Mouse (Mus musculus): ENCODE data around the gene Tbc1d12.

DNA sequence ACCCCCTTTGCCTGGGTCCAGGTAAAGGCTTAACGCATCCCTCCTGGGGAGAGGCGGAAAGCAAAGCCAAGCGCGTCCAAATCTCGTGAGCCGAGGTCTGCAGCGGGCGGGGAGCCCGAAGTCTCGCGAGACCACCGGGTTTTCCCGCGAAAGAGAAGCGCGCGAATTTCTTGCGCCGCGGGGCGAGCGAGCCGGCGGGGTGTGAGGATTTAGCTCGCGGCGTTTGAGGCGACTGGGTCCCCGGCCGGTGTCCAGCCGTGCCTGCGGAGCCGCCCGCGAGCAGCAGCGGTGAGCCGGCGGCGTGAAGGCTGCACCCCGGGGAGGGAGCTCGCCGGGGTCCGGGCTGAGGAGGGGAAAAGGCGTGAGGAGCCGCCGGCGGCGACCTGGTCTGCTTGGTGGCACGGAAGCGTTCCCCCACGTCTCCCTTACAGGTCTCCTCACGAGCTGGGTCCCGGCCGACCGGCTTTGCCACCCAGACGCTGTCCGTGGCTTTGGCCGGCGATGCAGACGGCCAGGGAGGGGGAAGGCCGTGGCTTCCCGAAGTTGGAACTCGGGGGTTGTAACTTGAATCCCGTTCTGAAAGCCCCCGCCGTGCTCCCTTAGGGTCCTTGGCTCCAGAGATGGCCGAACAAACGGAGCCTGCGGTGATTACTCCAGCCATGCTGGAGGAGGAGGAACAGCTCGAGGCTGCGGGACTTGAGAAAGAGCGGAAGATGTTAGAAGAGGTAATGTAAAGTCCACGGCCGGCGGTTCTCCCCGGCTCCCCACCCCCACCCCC, 94.6 kb downstream of the Tbc1d12 start, which contains the start of gene Hells:
- TF ChIP-seq CTCF (IDR thresholded peaks at IDR 0.05; ENCODE audit: low read depth) (no peak), EP300 (IDR thresholded peaks at IDR 0.05; ENCODE audit: low read depth) (peak; percentile 67; the same call in 1 of the 2 replicates)
